Mouse (Mus musculus) kidney, adult 2 months (tissue): ENCODE measurements around the gene Amy1.

ENCODE experiments used
- CTCF ChIP-seq: fragments of 200-500 bp; conservative IDR thresholded peaks from 2 replicates; pipeline ENCODE4 v1.5.1; 2011; ENCODE audit warnings: low read depth, mild to moderate bottlenecking, control low read depth, low read length, moderate library complexity, mixed read lengths; ENCODE audit not compliant: insufficient read depth, insufficient read length
- POLR2A ChIP-seq: fragments of 200-500 bp; IDR thresholded peaks from one replicate; pipeline ENCODE4 v1.6.1; 2011; ENCODE audit warnings: low read depth, low read length, control low read depth

DNA sequence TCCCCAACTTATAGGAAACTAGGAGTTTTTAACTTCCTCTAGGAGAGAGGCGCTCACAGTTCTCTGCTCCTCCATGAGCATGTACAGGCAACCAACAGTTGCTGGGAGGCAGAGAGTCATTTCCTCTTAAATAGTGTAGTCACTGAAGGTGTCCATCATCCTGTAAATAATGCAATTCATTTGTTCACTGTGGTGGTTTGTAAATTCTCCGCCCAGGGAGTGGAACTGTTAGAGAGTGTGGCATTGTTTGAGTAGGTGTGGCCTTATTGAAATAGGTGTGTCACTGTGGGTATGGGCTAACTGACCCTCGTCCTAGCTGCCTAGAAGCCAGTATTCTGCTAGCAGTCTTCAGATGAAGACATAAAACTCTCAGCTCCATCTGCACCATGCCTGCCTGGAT, 47.8 kb upstream of the Amy1 start:
- TF ChIP-seq CTCF (no peak), POLR2A (no peak)
